Mouse (Mus musculus): Measurements from ENCODE around the gene Kcnk10. TPM values are rescaled to one million over a fixed set of nuclear protein-coding genes. Genes with fewer than 3 reads are reported as not detected.

Kcnk10 gene
- polyA plus RNA-seq, 1 experiment from 2014 or later, result 0.10 TPM

GRCm38 (mm10) chr12:98528635-98529034 is 49.5 kb downstream of the Kcnk10 start:
- Histone ChIP-seq H3K9me3 (ENCODE audit: control insufficient read depth, low read length) (no peaks in the 10 kb centered on the region), H3K36me3 (ENCODE audit: control insufficient read depth, insufficient read depth, low read length) (no peaks in the 10 kb centered on the region), H3K4me2 (ENCODE audit: low read depth, low read length) (no peak overlapping the region), H3K4me1 (replicated peaks; ENCODE audit: control insufficient read depth, insufficient read depth, low read length) (no peaks in the 10 kb centered on the region), H3K27me3 (ENCODE audit: control insufficient read depth, insufficient read depth, low read depth, low read length) (no peaks in the 10 kb centered on the region), H3K27ac (ENCODE audit: low read length) (no peak overlapping the region), H3K9ac (ENCODE audit: low read length) (no peak overlapping the region), H3K4me3 (ENCODE audit: low read length) (no peak overlapping the region)
- 85% methylated on average over 8 of the region's 8 CpGs for WGBS
- no peak for ATAC-seq (ENCODE audit: low read depth)

GRCm38 (mm10) chr12:98525361-98525760 is 52.7 kb downstream of the Kcnk10 start:
- Histone ChIP-seq H3K9ac (ENCODE audit: low read length) (no peak overlapping the region), H3K4me3 (ENCODE audit: low read length) (no peak overlapping the region), H3K9me3 (ENCODE audit: control insufficient read depth, low read length) (no peaks in the 10 kb centered on the region), H3K4me1 (replicated peaks; ENCODE audit: control insufficient read depth, insufficient read depth, low read length) (no peaks in the 10 kb centered on the region), H3K36me3 (ENCODE audit: control insufficient read depth, insufficient read depth, low read length) (no peaks in the 10 kb centered on the region), H3K4me2 (ENCODE audit: low read depth, low read length) (no peak overlapping the region), H3K27ac (ENCODE audit: low read length) (no peak overlapping the region), H3K27me3 (ENCODE audit: control insufficient read depth, insufficient read depth, low read depth, low read length) (no peaks in the 10 kb centered on the region)
- ATAC-seq (ENCODE audit: low read depth), result no peak
- 80% methylated on average over 8 of the region's 8 CpGs for WGBS

- no peak overlapping the region for H3K4me2 ChIP-seq (ENCODE audit: low read depth, low read length)
- ATAC-seq (ENCODE audit: low read depth), result no peak
- H3K27me3 ChIP-seq (ENCODE audit: control insufficient read depth, insufficient read depth, low read depth, low read length), result no peaks in the 10 kb centered on the region
- no peak overlapping the region for H3K27ac ChIP-seq (ENCODE audit: low read length)
- H3K9ac ChIP-seq (ENCODE audit: low read length), result no peak overlapping the region
- H3K9me3 ChIP-seq (ENCODE audit: control insufficient read depth, low read length), result no peaks in the 10 kb centered on the region
- H3K4me3 ChIP-seq (ENCODE audit: low read length), result no peak overlapping the region
- WGBS, result 64% methylated on average over 13 of the region's 13 CpGs
- H3K4me1 ChIP-seq (replicated peaks; ENCODE audit: control insufficient read depth, insufficient read depth, low read length), result no peaks in the 10 kb centered on the region
- no peaks in the 10 kb centered on the region for H3K36me3 ChIP-seq (ENCODE audit: control insufficient read depth, insufficient read depth, low read length)
Measured at GRCm38 (mm10) chr12:98524331-98525311, 53.5 kb downstream of the Kcnk10 start.

GRCm38 (mm10) chr12:98521311-98521710 is 56.8 kb downstream of the Kcnk10 start:
- Histone ChIP-seq H3K27ac (ENCODE audit: low read length) (no peak overlapping the region), H3K9ac (ENCODE audit: low read length) (no peak overlapping the region), H3K27me3 (ENCODE audit: control insufficient read depth, insufficient read depth, low read depth, low read length) (no peaks in the 10 kb centered on the region), H3K4me3 (ENCODE audit: low read length) (no peak overlapping the region), H3K4me1 (replicated peaks; ENCODE audit: control insufficient read depth, insufficient read depth, low read length) (no peaks in the 10 kb centered on the region), H3K4me2 (ENCODE audit: low read depth, low read length) (no peak overlapping the region), H3K36me3 (ENCODE audit: control insufficient read depth, insufficient read depth, low read length) (no peaks in the 10 kb centered on the region), H3K9me3 (ENCODE audit: control insufficient read depth, low read length) (no peaks in the 10 kb centered on the region)
- no peak for ATAC-seq (ENCODE audit: low read depth)
- WGBS, result 70% methylated on average over 4 of the region's 4 CpGs

GRCm38 (mm10) chr12:98520568-98520931 is 57.6 kb downstream of the Kcnk10 start:
- H3K4me2 ChIP-seq (ENCODE audit: low read depth, low read length), result no peak overlapping the region
- no peak overlapping the region for H3K27ac ChIP-seq (ENCODE audit: low read length)
- H3K4me3 ChIP-seq (ENCODE audit: low read length), result no peak overlapping the region
- H3K27me3 ChIP-seq (ENCODE audit: control insufficient read depth, insufficient read depth, low read depth, low read length), result no peaks in the 10 kb centered on the region
- 67% methylated on average over 4 of the region's 4 CpGs for WGBS
- H3K9ac ChIP-seq (ENCODE audit: low read length), result no peak overlapping the region
- no peaks in the 10 kb centered on the region for H3K4me1 ChIP-seq (replicated peaks; ENCODE audit: control insufficient read depth, insufficient read depth, low read length)
- ATAC-seq (ENCODE audit: low read depth), result no peak
- H3K9me3 ChIP-seq (ENCODE audit: control insufficient read depth, low read length), result no peaks in the 10 kb centered on the region
- no peaks in the 10 kb centered on the region for H3K36me3 ChIP-seq (ENCODE audit: control insufficient read depth, insufficient read depth, low read length)

- Histone ChIP-seq H3K27me3 (ENCODE audit: control insufficient read depth, insufficient read depth, low read depth, low read length) (no peaks in the 10 kb centered on the region), H3K4me3 (ENCODE audit: low read length) (no peak overlapping the region), H3K4me2 (ENCODE audit: low read depth, low read length) (no peak overlapping the region), H3K36me3 (ENCODE audit: control insufficient read depth, insufficient read depth, low read length) (no peaks in the 10 kb centered on the region), H3K9me3 (ENCODE audit: control insufficient read depth, low read length) (no peaks in the 10 kb centered on the region), H3K9ac (ENCODE audit: low read length) (no peak overlapping the region), H3K27ac (ENCODE audit: low read length) (no peak overlapping the region), H3K4me1 (replicated peaks; ENCODE audit: control insufficient read depth, insufficient read depth, low read length) (no peaks in the 10 kb centered on the region)
- 73% methylated on average over 7 of the region's 7 CpGs for WGBS
- ATAC-seq (ENCODE audit: low read depth), result no peak
Measured at GRCm38 (mm10) chr12:98519866-98520567, 58.1 kb downstream of the Kcnk10 start.

- H3K4me3 ChIP-seq (ENCODE audit: low read length), result no peak overlapping the region
- no peaks in the 10 kb centered on the region for H3K27me3 ChIP-seq (ENCODE audit: control insufficient read depth, insufficient read depth, low read depth, low read length)
- no peak overlapping the region for H3K4me2 ChIP-seq (ENCODE audit: low read depth, low read length)
- no peaks in the 10 kb centered on the region for H3K4me1 ChIP-seq (replicated peaks; ENCODE audit: control insufficient read depth, insufficient read depth, low read length)
- no peak overlapping the region for H3K9ac ChIP-seq (ENCODE audit: low read length)
- no peaks in the 10 kb centered on the region for H3K9me3 ChIP-seq (ENCODE audit: control insufficient read depth, low read length)
- no peak overlapping the region for H3K27ac ChIP-seq (ENCODE audit: low read length)
- 49% methylated on average over 4 of the region's 4 CpGs for WGBS
- H3K36me3 ChIP-seq (ENCODE audit: control insufficient read depth, insufficient read depth, low read length), result no peaks in the 10 kb centered on the region
- no peak for ATAC-seq (ENCODE audit: low read depth)
Measured at GRCm38 (mm10) chr12:98505601-98506000, 72.5 kb downstream of the Kcnk10 start.

GRCm38 (mm10) chr12:98501528-98502280 is 76.4 kb downstream of the Kcnk10 start:
- Histone ChIP-seq H3K4me2 (ENCODE audit: low read depth, low read length) (no peak overlapping the region), H3K9me3 (ENCODE audit: control insufficient read depth, low read length) (no peaks in the 10 kb centered on the region), H3K27me3 (ENCODE audit: control insufficient read depth, insufficient read depth, low read depth, low read length) (no peaks in the 10 kb centered on the region), H3K4me1 (replicated peaks; ENCODE audit: control insufficient read depth, insufficient read depth, low read length) (no peaks in the 10 kb centered on the region), H3K27ac (ENCODE audit: low read length) (no peak overlapping the region), H3K36me3 (ENCODE audit: control insufficient read depth, insufficient read depth, low read length) (no peaks in the 10 kb centered on the region), H3K9ac (ENCODE audit: low read length) (no peak overlapping the region), H3K4me3 (ENCODE audit: low read length) (no peak overlapping the region)
- 75% methylated on average over 11 of the region's 11 CpGs for WGBS
- ATAC-seq (ENCODE audit: low read depth), result no peak

- ATAC-seq (ENCODE audit: low read depth), result no peak
- Histone ChIP-seq H3K36me3 (ENCODE audit: control insufficient read depth, insufficient read depth, low read length) (no peaks in the 10 kb centered on the region), H3K9ac (ENCODE audit: low read length) (no peak overlapping the region), H3K4me2 (ENCODE audit: low read depth, low read length) (no peak overlapping the region), H3K27me3 (ENCODE audit: control insufficient read depth, insufficient read depth, low read depth, low read length) (no peaks in the 10 kb centered on the region), H3K27ac (ENCODE audit: low read length) (no peak overlapping the region), H3K4me1 (replicated peaks; ENCODE audit: control insufficient read depth, insufficient read depth, low read length) (no peaks in the 10 kb centered on the region), H3K4me3 (ENCODE audit: low read length) (no peak overlapping the region), H3K9me3 (ENCODE audit: control insufficient read depth, low read length) (no peaks in the 10 kb centered on the region)
- WGBS, result 68% methylated on average over 4 of the region's 4 CpGs
Measured at GRCm38 (mm10) chr12:98501045-98501444, 77.1 kb downstream of the Kcnk10 start.

Data from lung, embryonic 16.5 days (tissue).